Mouse (Mus musculus) heart, adult 11 months (tissue): Measurements from ENCODE around the gene Btf3l4.
A peak's percentile ranks its signal among the peaks of the same experiment; 100 is the strongest.

Experiments used
- DNase-seq: peaks from one replicate; pipeline ENCODE4 v3.0.0; 2022

The Btf3l4 gene

GRCm38 (mm10) chr4:108811550-108811949, 21.9 kb downstream of the Btf3l4 start:
- no peak for DNase-seq

GRCm38 (mm10) chr4:108811142-108811541, 22.3 kb downstream of the Btf3l4 start:
- DNase-seq = peak; percentile 59

DNA sequence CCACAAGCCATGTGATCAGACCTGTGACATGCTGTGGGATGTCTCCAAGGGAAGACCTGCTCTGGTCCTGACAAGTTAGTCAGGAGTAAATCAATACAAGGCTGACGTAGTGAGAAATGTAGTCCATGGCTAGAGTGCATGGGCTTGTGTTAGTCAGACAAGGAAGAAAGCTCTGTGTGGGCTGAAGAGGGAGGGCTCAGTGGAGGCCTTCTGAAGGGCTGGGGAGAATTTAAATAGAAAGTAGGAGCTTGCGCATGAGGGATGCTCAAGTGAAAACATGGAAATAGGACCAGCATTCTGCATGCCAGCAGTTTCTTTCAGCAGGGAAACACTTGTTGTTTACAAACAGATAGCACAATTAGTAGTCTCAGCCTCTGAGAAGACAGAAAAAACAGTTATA, 29.9 kb downstream of the Btf3l4 start:
- peak; percentile 44 for DNase-seq

DNA sequence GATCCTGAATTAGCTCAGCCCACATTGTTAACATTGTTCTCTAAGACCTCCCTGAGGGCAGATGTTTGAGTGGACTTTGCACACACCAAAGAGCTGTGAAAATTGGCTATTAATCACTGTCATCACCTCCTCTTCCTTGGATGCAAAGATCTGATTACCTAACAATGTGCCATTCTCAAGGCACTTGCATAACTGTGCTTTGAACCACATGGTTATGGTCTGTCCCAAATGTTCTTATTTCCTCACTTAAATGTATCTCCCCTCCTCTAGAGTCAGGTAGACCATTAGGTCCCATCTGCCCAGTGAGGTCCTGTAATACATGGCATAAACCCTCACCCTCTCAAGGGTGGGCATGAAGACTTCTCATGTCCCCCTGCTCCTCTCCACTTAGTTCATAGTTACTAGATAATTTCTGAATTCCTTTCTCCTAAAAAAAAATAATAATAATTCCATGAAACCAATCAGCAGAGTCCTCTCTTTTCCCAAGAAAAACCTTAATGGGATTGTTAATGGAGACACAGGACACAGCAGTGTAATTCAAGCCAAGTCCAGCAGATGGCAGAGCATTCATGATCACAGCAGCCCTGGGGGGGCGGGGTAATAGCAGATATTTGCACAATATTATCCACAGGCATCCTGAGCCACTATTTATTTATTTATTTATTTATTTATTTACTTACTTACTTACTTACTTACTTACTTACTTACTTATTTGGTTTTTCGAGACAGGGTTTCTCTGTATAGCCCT, 35.2 kb downstream of the Btf3l4 start:
- DNase-seq = peak; percentile 95

DNA sequence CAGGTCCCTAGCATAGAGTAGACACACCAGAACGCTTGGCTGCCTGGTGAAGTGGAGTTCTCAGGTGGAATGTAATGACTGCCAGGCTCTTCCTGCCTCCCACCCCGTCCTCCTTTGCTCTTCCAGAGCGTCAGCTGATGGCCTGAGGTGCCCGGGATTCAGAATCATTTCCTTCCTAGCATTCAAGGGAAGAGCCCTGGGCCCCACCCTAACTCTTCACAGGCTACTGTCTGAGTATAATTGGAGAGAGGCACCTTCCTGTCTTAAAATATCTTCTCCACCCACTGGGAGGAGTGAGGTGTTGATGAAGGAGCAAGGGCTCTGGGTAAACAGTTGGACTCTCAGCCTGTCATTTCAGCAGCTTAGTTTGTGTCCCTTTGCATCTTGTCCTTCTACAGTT, 36.7 kb downstream of the Btf3l4 start:
- DNase-seq = peak; percentile 95

DNA sequence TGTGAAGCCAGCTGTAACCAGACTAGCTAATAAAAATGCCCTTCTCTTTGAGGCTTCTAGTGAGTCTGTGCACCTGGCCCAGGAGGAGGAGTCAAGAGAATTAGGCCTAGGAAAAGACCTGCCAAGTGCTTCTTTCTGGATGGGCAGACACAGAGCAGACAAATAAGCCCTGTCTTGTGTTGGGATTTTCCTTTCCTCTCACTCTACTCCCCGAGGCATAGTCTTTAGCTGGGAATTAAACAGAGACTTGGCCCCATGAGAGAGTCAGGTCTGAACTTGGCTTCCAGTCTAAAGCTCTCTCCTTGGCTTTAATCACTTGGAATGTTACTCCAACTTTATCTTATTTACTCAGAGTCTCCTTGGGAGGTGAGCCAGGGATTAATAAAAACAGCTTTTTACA, 39.5 kb downstream of the Btf3l4 start:
- DNase-seq = peak; percentile 79

GRCm38 (mm10) chr4:108790507-108790906, 42.9 kb downstream of the Btf3l4 start:
- peak; percentile 18 for DNase-seq

DNA sequence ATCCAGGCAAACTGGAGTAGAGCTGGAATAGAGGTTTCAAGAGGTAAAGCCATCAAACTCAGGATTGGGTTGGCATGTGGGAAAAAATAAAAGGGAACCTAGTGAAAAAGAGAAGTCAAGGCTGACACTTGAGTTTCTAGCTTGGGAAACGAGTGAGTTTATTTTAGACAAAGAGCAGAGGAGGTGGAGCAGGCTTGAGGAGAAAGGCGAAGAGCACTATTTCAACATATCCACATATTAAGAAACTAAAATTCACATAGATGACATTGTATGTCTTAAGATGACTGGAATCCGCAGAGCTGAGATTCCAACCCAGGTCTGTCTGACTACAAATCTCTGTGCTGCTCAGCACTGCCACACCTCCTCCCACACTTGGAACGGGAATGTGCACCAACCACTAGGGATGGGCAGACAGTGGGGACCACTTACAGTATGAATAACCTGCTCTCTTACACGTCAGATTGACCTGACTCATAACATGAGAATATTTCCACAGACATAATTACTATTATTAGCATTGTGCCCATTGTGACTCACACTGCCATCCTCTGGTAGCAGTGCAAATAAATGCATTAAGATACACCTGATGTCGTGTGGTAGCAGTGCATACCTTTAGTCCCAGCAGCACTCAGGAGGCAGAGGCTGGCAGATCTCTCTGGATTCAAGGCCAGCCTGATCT, 44.0 kb downstream of the Btf3l4 start:
- DNase-seq = peak; percentile 72

DNA sequence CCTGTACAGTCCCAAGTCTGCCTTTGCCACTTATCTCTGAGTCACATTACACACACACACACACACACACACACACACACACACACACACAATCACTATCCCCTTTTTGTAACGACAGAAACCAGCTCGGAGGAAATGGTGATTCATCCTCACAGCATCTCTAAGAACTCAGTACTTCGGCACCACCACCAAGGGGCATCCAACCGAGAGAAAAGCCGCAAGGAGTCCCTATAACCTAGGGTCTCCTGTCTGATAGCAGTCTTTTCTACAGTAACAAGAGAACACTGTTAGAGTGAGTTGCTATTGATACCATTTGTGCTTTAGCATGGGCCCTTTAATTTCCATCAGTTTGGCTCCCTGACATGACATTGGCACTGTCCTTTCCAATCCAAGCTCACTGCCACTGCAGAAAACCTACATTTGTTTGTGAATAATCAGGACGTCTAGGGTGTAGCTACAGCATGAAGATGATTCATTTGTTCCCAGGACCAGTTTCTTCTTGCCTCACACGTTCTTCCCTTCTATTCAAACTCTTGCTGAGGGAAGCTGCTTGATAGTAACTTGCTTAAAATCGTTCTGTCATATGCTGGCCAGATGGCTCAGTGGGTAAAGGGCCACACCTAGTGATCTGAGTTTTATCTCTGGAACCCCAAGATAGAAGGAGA, 50.9 kb downstream of the Btf3l4 start:
- peak; percentile 81 for DNase-seq

- peak; percentile 86 for DNase-seq
Measured at GRCm38 (mm10) chr4:108781596-108781995, 51.8 kb downstream of the Btf3l4 start.

DNA sequence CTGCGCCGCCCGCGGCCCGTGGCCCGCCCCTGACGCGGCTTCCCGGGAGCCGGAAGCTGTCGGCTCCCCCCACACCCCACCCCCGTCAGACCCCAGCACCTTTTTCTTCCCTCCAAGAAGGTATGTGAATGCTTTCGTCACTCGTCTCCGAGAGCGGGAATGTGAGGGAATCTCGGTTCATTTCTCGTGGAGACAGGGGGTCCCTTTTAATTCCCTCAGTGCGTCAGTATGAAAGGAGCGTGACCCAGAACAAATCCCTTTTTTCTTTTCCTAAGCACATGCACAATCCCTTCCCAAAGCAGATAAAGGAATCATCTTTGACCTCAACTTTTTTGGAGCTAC, 52.6 kb downstream of the Btf3l4 start:
- DNase-seq = no peak

DNA sequence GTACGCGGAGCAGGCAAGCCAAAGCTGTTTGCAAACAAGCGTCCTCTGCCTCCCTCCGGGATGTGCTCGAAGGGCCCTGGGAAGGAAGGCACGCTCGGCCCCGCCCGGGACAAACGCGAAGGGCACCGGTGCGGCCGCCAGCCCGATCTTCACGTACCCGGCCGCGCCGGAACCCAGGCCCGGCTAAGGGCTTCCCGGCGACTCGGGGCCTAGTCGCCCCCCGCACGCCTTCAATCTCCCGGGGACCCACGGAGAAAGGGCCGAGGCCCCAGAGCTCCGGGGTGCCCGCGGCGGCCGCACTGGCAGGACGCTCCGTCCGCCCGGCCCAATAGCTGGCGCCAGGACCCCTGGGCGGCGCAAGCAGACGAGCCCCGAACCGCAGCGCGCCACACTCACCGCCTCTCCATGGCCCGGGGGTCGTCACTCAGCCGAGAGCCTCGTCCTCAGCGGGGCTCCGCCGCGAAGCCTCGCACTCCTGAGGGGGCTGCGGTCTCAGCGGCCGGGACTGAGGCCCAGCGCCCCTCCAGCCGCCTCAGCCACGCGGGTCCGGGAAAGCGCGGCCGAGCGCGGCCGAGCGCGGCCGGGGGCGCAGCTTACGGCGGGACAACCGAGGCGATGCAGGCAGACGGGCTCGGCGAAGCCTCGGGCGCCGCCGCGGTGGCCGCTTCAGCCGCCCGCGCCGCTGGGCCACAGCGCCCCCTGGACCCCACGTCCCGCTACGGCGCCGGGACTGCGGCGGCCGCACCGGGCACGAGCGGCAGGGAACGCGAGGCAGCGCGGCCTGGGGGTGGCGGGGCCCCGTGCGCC, 53.2 kb downstream of the Btf3l4 start, which contains the start of gene Zfyve9:
TSS of gene Zfyve9 (minus strand) at position 742 of the 807 bp plus-strand sequence.
- peak; percentile 98 for DNase-seq

DNA sequence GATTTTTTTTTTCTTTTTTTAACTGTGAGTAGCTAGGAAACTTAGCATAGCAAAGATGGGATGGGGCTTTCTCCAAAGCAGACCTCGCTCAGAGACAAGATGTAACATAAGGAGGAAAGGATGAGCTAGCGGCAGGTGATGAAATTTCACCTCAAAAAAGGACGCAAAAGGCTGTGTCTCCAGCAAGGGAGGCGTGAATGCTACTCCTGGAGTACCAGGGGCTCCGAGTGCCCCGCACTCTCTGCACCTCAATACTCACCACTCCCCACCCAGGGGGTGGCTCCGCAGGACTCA, 53.7 kb downstream of the Btf3l4 start:
- DNase-seq = no peak

- DNase-seq = peak; percentile 21
Measured at GRCm38 (mm10) chr4:108768527-108768926, 64.9 kb downstream of the Btf3l4 start.
